Mouse (Mus musculus): ENCODE data around the gene 9130023H24Rik. TPM values are rescaled to one million over a fixed set of nuclear protein-coding genes. Genes with fewer than 3 reads are reported as not detected.

The 9130023H24Rik gene
- total RNA-seq, 4 experiments from 2014 or later = 3.0 to 4.0 (median 3.6) TPM

Other genes with a start within 250 kb of the 9130023H24Rik start
- gene Pycard, start 244.2 kb downstream of the 9130023H24Rik start, total RNA-seq (2022) = 10 to 100 TPM in 1 of 4 experiments, 1 to 10 TPM in 3; 5.4 to 11.0 (median 7.9) TPM
- 100 to 1,000 TPM; 292 to 380 (median 338) TPM for gene Trim72, start 234.1 kb downstream of the 9130023H24Rik start, total RNA-seq (2022)
- 10 to 100 TPM in 1 of 4 experiments, 1 to 10 TPM in 3; 2.2 to 26.5 (median 3.1) TPM for gene Itgam, start 175.4 kb downstream of the 9130023H24Rik start, total RNA-seq (2022)
- gene Gm49368, start 175.3 kb downstream of the 9130023H24Rik start, total RNA-seq (2022) = under 1 TPM in 1 of 4 experiments, not detected in 3; 0.09 TPM
- under 1 TPM; 0.16 to 0.41 (median 0.27) TPM for gene Itgax, start 108.5 kb downstream of the 9130023H24Rik start, total RNA-seq (2022)
- under 1 TPM in 1 of 4 experiments, not detected in 3; 0.09 TPM for gene Itgad, start 83.7 kb downstream of the 9130023H24Rik start, total RNA-seq (2022)
- gene Cox6a2, start 31.6 kb downstream of the 9130023H24Rik start, total RNA-seq (2022) = 1,000 to 10,000 TPM; 2,334 to 3,880 (median 3,044) TPM
- gene Armc5, start 689 bp downstream of the 9130023H24Rik start, total RNA-seq (2022) = 10 to 100 TPM in 1 of 4 experiments, 1 to 10 TPM in 3; 7.0 to 10.5 (median 7.9) TPM
- 10 to 100 TPM; 13.5 to 15.7 (median 14.6) TPM for gene Tgfb1i1, start 8.8 kb upstream of the 9130023H24Rik start, total RNA-seq (2022)
- not detected for gene Slc5a2, start 27.6 kb upstream of the 9130023H24Rik start, total RNA-seq (2022)
- gene BC017158, start 60.1 kb upstream of the 9130023H24Rik start, total RNA-seq (2022) = 1 to 10 TPM; 5.8 to 6.9 (median 6.5) TPM
- 10 to 100 TPM in 1 of 4 experiments, 1 to 10 TPM in 3; 6.9 to 11.3 (median 9.2) TPM for gene Rgs10, start 180.7 kb upstream of the 9130023H24Rik start, total RNA-seq (2022)
- 10 to 100 TPM; 41.9 to 46.8 (median 44.8) TPM for gene Tial1, start 223.7 kb upstream of the 9130023H24Rik start, total RNA-seq (2022)

Measured in heart, adult 8-10 months (tissue).